Mouse (Mus musculus) lung, postnatal 10 days (tissue): ENCODE measurements around the gene Myl4.

Source experiments
- DNase-seq: peaks from one replicate; pipeline ENCODE4 v3.0.0; 2021

The Myl4 gene

DNA sequence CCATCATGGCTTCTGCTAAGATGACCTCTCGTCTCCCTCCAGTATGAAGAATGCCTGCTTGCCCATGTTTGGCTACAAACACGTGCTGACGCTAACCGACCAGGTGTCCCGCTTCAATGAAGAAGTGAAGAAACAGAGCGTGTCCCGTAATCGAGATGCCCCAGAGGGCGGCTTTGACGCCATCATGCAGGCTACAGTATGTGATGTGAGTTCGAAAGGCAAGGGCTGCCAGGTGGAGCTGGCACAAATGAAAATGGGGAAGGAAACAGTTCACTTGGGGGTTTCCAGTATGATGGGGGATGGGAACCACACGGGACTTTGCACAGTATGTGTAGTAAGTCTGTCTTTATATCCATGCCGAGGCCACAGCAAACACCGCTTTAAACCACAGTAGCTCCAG is 86.5 kb downstream of the Myl4 start:
- no peak for DNase-seq

DNA sequence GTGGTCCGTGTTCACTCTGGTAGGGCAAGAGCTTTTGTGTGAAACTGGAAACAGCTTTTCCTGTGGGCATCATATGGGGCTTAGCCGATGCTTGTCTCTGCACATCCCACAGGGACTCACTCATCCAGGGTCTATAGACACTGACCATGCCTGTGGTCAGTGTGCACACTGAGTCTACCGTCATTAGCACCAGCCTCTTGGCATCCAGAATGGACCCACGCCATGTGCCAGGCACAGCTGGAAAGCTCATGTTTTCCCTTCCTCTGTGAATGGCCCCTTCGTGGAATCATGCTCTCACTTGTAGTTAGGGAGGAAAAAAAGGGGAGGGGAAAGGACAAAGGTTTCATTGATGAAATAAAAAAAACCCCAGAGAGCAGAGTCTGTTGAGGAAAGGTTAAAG is 87.5 kb downstream of the Myl4 start:
- DNase-seq = no peak

DNA sequence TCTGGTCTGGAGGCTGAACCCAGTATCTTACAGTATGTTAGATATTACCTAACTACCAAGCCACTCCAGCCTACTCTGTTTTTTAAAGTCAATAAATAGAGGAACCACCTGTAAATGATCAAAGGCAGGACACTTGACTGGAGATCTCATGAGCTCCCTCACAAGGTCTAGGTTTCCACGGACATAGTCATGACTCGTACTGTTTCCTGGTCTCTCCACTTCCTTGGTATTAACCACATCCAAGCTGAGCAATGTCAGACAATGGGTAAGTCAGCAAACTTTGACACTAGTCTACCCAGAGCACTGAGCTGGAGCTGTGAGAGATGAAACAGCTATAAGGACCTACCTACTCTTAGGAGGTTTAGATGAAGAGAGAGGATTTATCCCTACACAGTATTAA is 88.4 kb downstream of the Myl4 start:
- no peak for DNase-seq

DNA sequence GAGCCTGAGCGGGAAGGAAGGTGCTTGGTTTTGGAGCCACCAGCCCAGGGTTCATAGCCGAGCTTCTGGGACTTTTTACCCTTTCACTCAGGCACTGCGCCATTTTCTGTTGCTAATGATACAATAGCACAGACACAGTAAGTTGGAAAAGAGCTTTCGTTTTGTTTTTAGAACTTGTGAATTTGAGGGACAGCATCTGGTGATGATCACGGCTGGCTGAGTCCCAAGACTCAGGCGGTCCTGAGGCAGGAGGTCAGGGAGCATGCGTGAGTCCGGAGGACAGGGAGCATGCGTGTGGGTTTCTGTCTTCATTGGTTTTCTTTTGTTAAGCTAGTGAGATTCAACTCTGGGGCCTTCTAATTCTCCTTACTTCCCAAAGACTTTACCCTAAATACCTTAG is 89.2 kb downstream of the Myl4 start:
- DNase-seq = no peak

DNA sequence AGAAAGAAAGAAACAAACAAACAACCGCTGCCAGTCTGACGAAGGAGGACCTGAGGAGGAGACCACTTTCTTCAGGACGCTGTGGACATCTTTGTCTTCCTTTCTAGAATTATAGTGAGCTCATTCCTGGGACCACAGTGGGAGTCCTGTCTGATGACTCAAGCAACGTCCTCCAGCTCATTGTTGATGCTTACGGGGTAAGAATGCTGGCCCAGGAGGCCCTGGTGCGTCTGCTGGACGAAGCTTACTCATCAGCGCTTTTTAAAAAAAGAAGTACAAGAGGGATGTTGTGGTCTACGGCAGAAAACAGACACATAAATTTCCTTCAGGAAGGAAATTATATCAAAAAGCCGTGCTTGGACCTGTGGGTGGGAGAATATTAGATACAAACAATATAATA is 90.4 kb downstream of the Myl4 start:
- DNase-seq = no peak

DNA sequence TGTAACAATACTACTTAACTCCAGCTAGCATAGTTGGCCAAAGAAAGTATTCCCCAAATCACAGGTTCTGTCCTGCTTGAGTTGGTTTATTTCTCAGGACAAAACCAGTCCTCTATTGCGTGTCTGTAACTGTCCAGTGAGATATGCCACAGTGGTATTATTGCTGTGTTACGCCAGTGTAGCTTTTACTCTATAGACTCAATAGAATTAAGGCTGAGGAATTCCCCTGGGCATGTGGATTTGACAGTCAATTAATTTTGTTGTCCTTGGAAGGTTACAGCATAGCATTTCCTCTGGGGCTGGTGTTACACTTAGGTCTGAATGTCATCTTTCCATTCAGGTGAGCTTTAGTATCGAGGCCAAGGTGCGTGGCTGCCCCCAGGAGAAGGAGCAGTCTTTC is 92.8 kb downstream of the Myl4 start:
- no peak for DNase-seq
